Mouse (Mus musculus) forebrain, postnatal 0 days (tissue): ENCODE measurements around the gene Ficd. TPM values are rescaled to one million over a fixed set of nuclear protein-coding genes. Genes with fewer than 3 reads are reported as not detected.

Source experiments
- ATAC-seq: fragments of 200-750 bp; cut with Nextera tagmentation; 2 replicates; pipeline ENCODE4 v1.8.0; 2017; ENCODE audit warnings: mild to moderate bottlenecking, moderate library complexity
- DNase-seq: peaks from one replicate; pipeline ENCODE4 v3.0.0-alpha.2; 2015
- H3K27ac ChIP-seq: fragments of 300-500 bp; sonication (generic); 2 replicates; pipeline ENCODE4 v1.5.1; 2014; ENCODE audit warnings: low read depth, mild to moderate bottlenecking, antibody characterized with exemption, low read length, moderate library complexity, mixed read lengths
- H3K27me3 ChIP-seq: fragments of 300-500 bp; sonication (generic); 2 replicates; pipeline ENCODE4 v1.6.1; 2014; ENCODE audit warnings: mild to moderate bottlenecking, low read length, mixed read lengths; ENCODE audit not compliant: insufficient read depth
- H3K36me3 ChIP-seq: fragments of 300-500 bp; sonication (generic); 2 replicates; pipeline ENCODE4 v1.6.1; 2014; ENCODE audit warnings: mild to moderate bottlenecking, moderate library complexity; ENCODE audit not compliant: insufficient read depth
- H3K4me1 ChIP-seq: fragments of 300-500 bp; sonication (generic); 2 replicates; pipeline ENCODE4 v1.6.1; 2014; ENCODE audit warnings: antibody characterized with exemption; ENCODE audit not compliant: insufficient read depth
- H3K4me2 ChIP-seq: fragments of 300-500 bp; sonication (generic); 2 replicates; pipeline ENCODE4 v1.6.1; 2014; ENCODE audit warnings: low read depth, mild to moderate bottlenecking, moderate library complexity
- H3K4me3 ChIP-seq: fragments of 300-500 bp; sonication (generic); 2 replicates; pipeline ENCODE4 v1.5.1; 2014; ENCODE audit warnings: low read depth, low read length, mixed read lengths
- H3K9ac ChIP-seq: fragments of 300-500 bp; sonication (generic); 2 replicates; pipeline ENCODE4 v1.6.1; 2014; ENCODE audit warnings: mild to moderate bottlenecking
- H3K9me3 ChIP-seq: fragments of 300-500 bp; sonication (generic); 2 replicates; pipeline ENCODE4 v1.6.1; 2016; ENCODE audit warnings: low read length
- CTCF ChIP-seq: sonication (generic); IDR thresholded peaks from 2 replicates; pipeline ENCODE4 v1.5.1; 2016; ENCODE audit warnings: antibody characterized with exemption, control low read depth, low read depth
- WGBS: fragments of 180-500 bp; shearing (Covaris S2); extraction: QIAGEN DNeasy Blood & Tissue Kit; methylation state at CpG from one replicate; pipeline ENCODE4 v1.1.7; 2014; 5-methylcytosine and 5-hydroxymethylcytosine counted together
- polyA plus RNA-seq: library from polyadenylated mRNA; unstranded; fragments of >200 nt; fragmentation: Nextera tagmentation; extraction: Ambion mirVana; gene quantifications from 2 replicates; pipeline ENCODE4 v1.2.1, GENCODE M21; 2015
- total RNA-seq: library from RNA; depleted of rRNA; stranded (reverse); fragments of >200 nt; gene quantifications from 2 replicates; pipeline ENCODE4 v1.2.3, GENCODE M21; 2014; rRNA removed

Ficd gene
- total and polyA plus RNA-seq, 2 experiments from 2014 or later: 8.0 to 9.2 TPM

DNA sequence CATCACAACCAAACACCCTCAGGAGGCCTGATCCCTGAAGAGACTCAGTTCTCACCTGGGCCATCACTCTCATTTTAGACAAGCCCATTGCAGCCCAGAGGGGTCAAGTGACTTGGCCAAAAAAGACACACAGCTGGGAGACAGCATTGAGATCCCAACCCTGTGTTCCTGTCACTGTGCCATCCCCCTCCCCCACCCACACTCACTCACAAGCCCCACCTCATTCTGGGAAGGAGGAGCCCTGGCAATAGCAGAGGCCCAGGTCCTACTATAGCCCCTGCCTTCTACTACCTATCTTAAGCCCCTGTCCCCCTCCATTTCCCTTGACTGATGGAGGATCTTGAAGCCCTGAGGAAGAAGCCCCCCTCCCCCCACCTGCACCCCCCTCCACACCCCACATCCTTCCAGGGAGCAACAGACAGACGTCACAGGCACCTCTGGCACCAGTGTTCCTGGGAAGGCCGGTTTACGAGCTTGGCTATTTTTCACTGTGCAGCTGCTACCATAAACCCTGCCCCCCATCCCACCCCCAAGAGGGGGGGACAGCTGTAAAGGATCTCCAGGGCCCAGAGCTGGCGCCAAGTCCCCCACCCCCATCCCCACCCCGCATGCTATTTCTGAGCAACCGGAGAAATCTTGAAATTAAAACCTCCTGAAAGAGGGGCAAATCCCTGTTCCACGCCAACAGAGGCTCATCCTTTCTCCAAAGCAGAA lies 53.6 kb downstream of the Ficd start:
- Histone ChIP-seq H3K27ac (no peak overlapping the region), H3K4me3 (no peak overlapping the region), H3K36me3 (no peaks in the 10 kb centered on the region), H3K4me1 (no peaks in the 10 kb centered on the region), H3K9ac (no peak overlapping the region), H3K27me3 (no peaks in the 10 kb centered on the region), H3K4me2 (no peak overlapping the region), H3K9me3 (no peaks in the 10 kb centered on the region)
- ATAC-seq (no peak), DNase-seq (no peak)
- 52% methylated on average over 7 of the region's 7 CpGs for WGBS
- no peak for TF ChIP-seq CTCF

Other genes starting within 250 kb of the Ficd start
- 24.4 and 25.1 TPM in 2 replicates for gene Wscd2, start 245.5 kb upstream of the Ficd start, total RNA-seq
- 8.1 and 10.2 TPM in 2 replicates for gene Wscd2, start 245.5 kb upstream of the Ficd start, polyA plus RNA-seq
- gene Cmklr1, start 85.4 kb upstream of the Ficd start, total RNA-seq: 0.92 and 2.7 TPM in 2 replicates
- gene Cmklr1, start 85.4 kb upstream of the Ficd start, polyA plus RNA-seq: 0.72 and 1.4 TPM in 2 replicates
- gene 1700069L16Rik, start 11.0 kb upstream of the Ficd start, total RNA-seq: not detected in 2 replicates
- gene 1700069L16Rik, start 11.0 kb upstream of the Ficd start, polyA plus RNA-seq: not detected in 2 replicates
- 47.4 and 54.0 TPM in 2 replicates for gene Sart3, start 36.7 kb downstream of the Ficd start, total RNA-seq
- gene Sart3, start 36.7 kb downstream of the Ficd start, polyA plus RNA-seq: 21.6 and 28.5 TPM in 2 replicates
- gene Iscu, start 36.9 kb downstream of the Ficd start, total RNA-seq: 67.2 and 88.2 TPM in 2 replicates
- 98.9 and 119 TPM in 2 replicates for gene Iscu, start 36.9 kb downstream of the Ficd start, polyA plus RNA-seq
- gene Tmem119, start 64.7 kb downstream of the Ficd start, total RNA-seq: 5.8 and 8.2 TPM in 2 replicates
- 5.9 and 7.1 TPM in 2 replicates for gene Tmem119, start 64.7 kb downstream of the Ficd start, polyA plus RNA-seq
- 1.1 and 1.3 TPM in 2 replicates for gene Selplg, start 96.8 kb downstream of the Ficd start, total RNA-seq
- gene Selplg, start 96.8 kb downstream of the Ficd start, polyA plus RNA-seq: 1.8 and 2.4 TPM in 2 replicates
- 159 and 178 TPM in 2 replicates for gene Coro1c, start 173.0 kb downstream of the Ficd start, total RNA-seq
- 148 and 167 TPM in 2 replicates for gene Coro1c, start 173.0 kb downstream of the Ficd start, polyA plus RNA-seq